Mouse (Mus musculus) ES-E14 (cell line): Measurements from ENCODE around the gene Sod1.

ENCODE experiments used
- CHD2 ChIP-seq: IDR thresholded peaks from 2 replicates; pipeline ENCODE4 v1.6.1; 2014; ENCODE audit warnings: mild to moderate bottlenecking, low read depth, low read length, inconsistent platforms
- HCFC1 ChIP-seq: IDR thresholded peaks from 2 replicates; pipeline ENCODE4 v1.6.1; 2012; ENCODE audit warnings: low read length, inconsistent platforms, borderline replicate concordance; ENCODE audit not compliant: insufficient read depth
- MAFK ChIP-seq: IDR thresholded peaks from 2 replicates; pipeline ENCODE4 v1.6.1; 2014; ENCODE audit warnings: mild to moderate bottlenecking, low read depth, low read length, inconsistent platforms; ENCODE audit not compliant: insufficient read depth
- ZC3H11A ChIP-seq: IDR thresholded peaks from 2 replicates; pipeline ENCODE4 v1.6.1; 2012; ENCODE audit warnings: low read depth, mild to moderate bottlenecking, inconsistent platforms, low read length, borderline replicate concordance

- TF ChIP-seq CHD2, result no peak
- TF ChIP-seq MAFK, result no peak
- TF ChIP-seq ZC3H11A, result no peak
- no peak for TF ChIP-seq HCFC1
These were observed 9.8 kb upstream of the Sod1 start for GRCm38 (mm10) chr16:90210717-90211116.
